Mouse (Mus musculus) heart, adult 2 months (tissue): ENCODE measurements around the gene Hist1h2bb. TPM values are rescaled to one million over a fixed set of nuclear protein-coding genes. Genes with fewer than 3 reads are reported as not detected.
"Not testable (repeated sequence)": the region's sequence is repeated elsewhere in the genome, so short reads cannot be mapped to it uniquely, and the experiment has no call there.

Experiments
- DNase-seq, 2 experiments: peaks; one replicate each; pipeline ENCODE4 v3.0.0; 2021
- H3K27ac ChIP-seq: fragments of 200-600 bp; 2 replicates; pipeline ENCODE4 v1.8.1; 2022
- H3K27me3 ChIP-seq: fragments of 200-500 bp; 2 replicates; pipeline ENCODE4 v1.6.1; 2012; ENCODE audit warnings: mild to moderate bottlenecking, low read length, inconsistent platforms, mixed read lengths; ENCODE audit not compliant: control insufficient read depth, insufficient read depth
- H3K36me3 ChIP-seq: fragments of 200-500 bp; 2 replicates; pipeline ENCODE4 v1.6.1; 2012; ENCODE audit warnings: low read length, inconsistent platforms; ENCODE audit not compliant: control insufficient read depth, insufficient read depth
- H3K4me1 ChIP-seq: fragments of 200-500 bp; 2 replicates; pipeline ENCODE4 v1.6.1; 2011; ENCODE audit warnings: low read length; ENCODE audit not compliant: control insufficient read depth, insufficient read depth
- H3K4me3 ChIP-seq: fragments of 200-600 bp; 2 replicates; pipeline ENCODE4 v1.8.1; 2022
- H3K79me2 ChIP-seq: fragments of 200-500 bp; replicated peaks from 2 replicates; pipeline ENCODE4 v1.6.1; 2012; ENCODE audit warnings: mild to moderate bottlenecking, inconsistent platforms, low read length, moderate library complexity, mixed read lengths; ENCODE audit not compliant: control insufficient read depth, insufficient read depth
- H3K9ac ChIP-seq: fragments of 200-500 bp; 2 replicates; pipeline ENCODE4 v1.6.1; 2012; ENCODE audit warnings: low read depth, mild to moderate bottlenecking, control low read depth, inconsistent platforms, low read length, mixed read lengths
- CTCF ChIP-seq: fragments of 200-600 bp; IDR thresholded peaks from 2 replicates; pipeline ENCODE4 v1.8.1; 2022; ENCODE audit warnings: antibody characterized with exemption, mild to moderate bottlenecking, moderate library complexity
- EP300 ChIP-seq: fragments of 200-500 bp; IDR thresholded peaks from 2 replicates; pipeline ENCODE4 v1.6.1; 2011; ENCODE audit warnings: low read depth, low read length, control low read depth; ENCODE audit not compliant: insufficient read depth
- POLR2A ChIP-seq: fragments of 200-500 bp; IDR thresholded peaks from 2 replicates; pipeline ENCODE4 v1.6.1; 2011; ENCODE audit warnings: mild to moderate bottlenecking, low read depth, low read length, control low read depth; ENCODE audit not compliant: insufficient read depth
- WGBS: fragments of 180-500 bp; shearing (Covaris S2); methylation state at CpG from one replicate; pipeline ENCODE4 v1.1.7; 2018; 5-methylcytosine and 5-hydroxymethylcytosine counted together
- intact Hi-C: fragments of 180-260 bp; cut with DNase I; formaldehyde crosslinking; loops from one replicate; pipeline ENCODE4 v1.15.1; 2025
- polyA plus RNA-seq: library from polyadenylated mRNA; depleted of rRNA; stranded (reverse); fragments of >200 nt; gene quantifications from 2 replicates; pipeline ENCODE4 v1.2.3, GENCODE M21; 2012
- total RNA-seq, 2 experiments: library from RNA; stranded (reverse); gene quantifications; 2 replicates each; pipeline ENCODE4 v1.2.3; 2021

Gene Hist1h2bb
- total and polyA plus RNA-seq, 3 experiments, result 0.47 to 4.9 (median 3.2) TPM

DNA sequence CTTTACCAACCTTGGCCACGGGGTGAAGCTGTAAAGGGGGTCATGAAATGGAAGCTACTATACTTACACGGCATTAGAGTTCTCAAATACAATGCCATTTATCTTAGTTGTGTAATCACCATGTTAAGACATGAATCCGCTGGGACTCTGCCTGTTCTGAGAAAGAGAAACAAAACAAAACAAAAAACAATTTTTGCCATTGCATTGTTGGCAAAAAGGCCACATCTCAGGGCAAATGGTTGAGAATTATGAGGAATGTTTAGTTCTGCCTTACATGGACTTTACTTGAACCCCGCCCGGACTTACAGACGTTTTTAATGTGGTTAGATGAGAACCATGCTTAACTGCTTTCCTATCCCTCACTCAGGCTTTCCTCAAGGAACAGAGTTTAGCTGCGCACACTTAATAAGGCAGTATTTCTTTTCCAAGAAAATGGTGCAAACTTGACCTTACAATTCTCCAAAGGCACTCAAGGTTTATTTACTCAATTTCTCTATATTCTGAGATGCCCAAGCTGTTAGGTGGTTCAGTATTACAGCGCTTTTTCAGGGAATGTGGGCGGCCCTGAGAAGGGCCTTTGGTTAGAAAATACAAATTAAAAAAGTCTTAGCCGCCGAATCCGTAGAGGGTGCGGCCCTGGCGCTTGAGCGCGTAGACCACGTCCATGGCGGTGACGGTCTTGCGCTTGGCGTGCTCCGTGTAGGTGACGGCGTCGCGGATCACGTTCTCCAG lies 13.9 kb downstream of the Hist1h2bb start:
- Histone ChIP-seq H3K27me3 (no peaks in the 10 kb centered on the region), H3K36me3 (peaks cover 2% of the 10 kb centered on the region), H3K4me3 (peak overlapping the region; percentile 56), H3K9ac (peak overlapping the region; percentile 67; the same call in 1 of the 2 replicates), H3K4me1 (peaks cover 1% of the 10 kb centered on the region), H3K27ac (peak overlapping the region; percentile 59), H3K79me2 (no peaks in the 10 kb centered on the region)
- no peak for DNase-seq
- no peak for TF ChIP-seq EP300
- 5% methylated on average over 23 of the region's 27 CpGs for WGBS
- intact Hi-C loops, result loop anchor here (5.0 to 10.0 kb wide), 2 partner anchors 338 to 396 kb away; partner anchors contain the start of genes Abt1 and Zfp322a

DNA sequence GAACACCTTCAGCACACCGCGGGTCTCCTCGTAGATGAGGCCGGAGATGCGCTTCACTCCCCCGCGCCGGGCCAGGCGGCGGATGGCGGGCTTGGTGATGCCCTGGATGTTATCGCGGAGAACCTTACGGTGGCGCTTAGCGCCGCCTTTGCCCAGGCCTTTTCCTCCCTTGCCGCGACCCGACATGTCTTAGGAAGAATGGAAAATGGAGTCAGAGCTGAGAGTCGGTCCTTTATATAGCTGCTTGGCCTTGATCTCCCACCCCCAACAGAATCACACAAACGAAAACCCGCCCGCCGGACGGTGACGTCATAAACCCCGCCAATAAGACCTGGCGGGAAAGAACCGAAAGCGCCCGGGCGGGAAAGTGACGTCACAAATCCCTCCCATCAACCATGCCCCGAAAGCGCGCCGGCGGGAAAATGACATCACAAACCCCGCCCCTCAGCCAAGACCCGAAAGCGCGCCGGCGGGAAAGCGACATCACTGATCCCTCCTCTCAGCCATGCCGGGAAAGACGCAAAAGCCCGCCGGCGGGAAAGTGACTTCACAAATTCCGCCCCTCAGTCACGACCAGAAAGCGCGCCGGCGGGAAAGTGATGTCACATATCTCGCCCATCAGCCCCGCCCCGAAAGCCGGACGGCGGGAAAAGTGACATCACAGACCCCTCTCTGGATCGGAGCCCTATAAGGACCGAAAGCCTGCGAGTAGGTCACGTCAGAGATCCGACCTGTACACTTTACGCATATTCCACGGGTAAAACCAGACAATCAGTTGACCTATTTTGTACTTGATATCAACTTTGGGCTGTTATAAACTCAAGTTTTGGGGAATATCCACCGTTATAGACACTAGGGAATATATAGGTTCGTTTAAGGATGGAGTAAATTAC lies 14.7 kb downstream of the Hist1h2bb start, which contains the start of gene Hist1h4a:
Gene Hist1h4a, minus strand, starts transcription at position 259 of the 893 bp plus-strand sequence.
- Histone ChIP-seq H3K36me3 (peaks cover 2% of the 10 kb centered on the region), H3K27me3 (no peaks in the 10 kb centered on the region), H3K27ac (peak within 1 kb of the TSS; percentile 76), H3K4me1 (peaks cover 1% of the 10 kb centered on the region), H3K79me2 (no peaks in the 10 kb centered on the region), H3K4me3 (peak within 1 kb of the TSS; percentile 56), H3K9ac (peak within 1 kb of the TSS; percentile 68)
- intact Hi-C loops, result loop anchor here (5.0 to 10.0 kb wide), 2 partner anchors 339 to 396 kb away; partner anchors contain the start of genes Abt1 and Zfp322a
- WGBS, result under 1% methylated on average over 62 of the region's 72 CpGs
- DNase-seq, result peak; percentile 96 to 97
- TF ChIP-seq EP300 (0 out of 2 replicates have a peak, but pooled peaks have one; percentile 41), CTCF (no peak), POLR2A (peak; percentile 89)

DNA sequence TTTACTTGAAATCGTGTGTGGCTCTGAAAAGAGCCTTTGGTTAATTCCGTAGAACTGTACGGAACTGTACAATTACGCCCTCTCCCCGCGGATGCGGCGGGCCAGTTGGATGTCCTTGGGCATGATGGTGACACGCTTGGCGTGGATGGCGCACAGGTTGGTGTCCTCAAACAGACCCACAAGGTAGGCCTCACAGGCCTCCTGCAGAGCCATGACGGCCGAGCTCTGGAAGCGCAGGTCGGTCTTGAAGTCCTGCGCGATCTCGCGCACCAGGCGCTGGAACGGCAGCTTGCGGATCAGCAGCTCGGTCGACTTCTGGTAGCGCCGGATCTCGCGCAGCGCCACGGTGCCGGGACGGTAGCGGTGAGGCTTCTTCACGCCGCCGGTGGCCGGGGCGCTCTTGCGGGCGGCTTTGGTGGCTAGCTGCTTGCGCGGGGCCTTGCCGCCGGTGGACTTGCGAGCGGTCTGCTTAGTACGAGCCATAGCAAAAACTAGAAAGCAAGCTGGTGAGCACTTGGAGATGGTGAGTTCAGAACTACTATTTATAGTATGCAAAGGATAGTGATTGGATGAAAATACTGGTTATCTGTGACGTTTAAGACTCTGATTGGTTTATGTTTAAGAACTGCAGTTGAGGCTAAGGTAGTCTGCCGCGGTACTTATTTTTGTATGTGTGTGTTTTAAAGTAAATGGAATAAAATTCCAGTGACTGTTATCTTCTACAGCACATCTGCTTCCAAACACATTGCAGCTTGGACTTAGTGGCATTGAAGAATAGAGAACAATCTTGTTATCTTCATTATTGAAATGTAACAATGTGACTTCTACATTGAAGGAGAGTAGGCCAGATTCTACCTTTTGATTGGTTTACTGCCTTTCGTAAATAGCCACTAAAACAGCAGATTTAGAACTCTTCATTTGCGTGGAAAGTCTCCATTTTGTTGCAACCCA lies 15.6 kb downstream of the Hist1h2bb start, which contains the start of gene Hist1h3a:
Gene Hist1h3a, minus strand, starts transcription at position 516 of the 951 bp plus-strand sequence.
- Histone ChIP-seq H3K4me3 (peak within 1 kb of the TSS; percentile 66), H3K27ac (peak within 1 kb of the TSS; percentile 76), H3K9ac (peak within 1 kb of the TSS; percentile 68)
- not testable (repeated sequence) for H3K4me1 ChIP-seq, H3K27me3 ChIP-seq, H3K79me2 ChIP-seq, H3K36me3 ChIP-seq
- peak; percentile 76 for TF ChIP-seq POLR2A
- intact Hi-C loops, result loop anchor here (5.0 to 10.0 kb wide), 2 partner anchors 340 to 397 kb away; partner anchors contain the start of genes Abt1 and Zfp322a
- 1% methylated on average over 32 of the region's 52 CpGs for WGBS
- peak; percentile 69 to 73 for DNase-seq

DNA sequence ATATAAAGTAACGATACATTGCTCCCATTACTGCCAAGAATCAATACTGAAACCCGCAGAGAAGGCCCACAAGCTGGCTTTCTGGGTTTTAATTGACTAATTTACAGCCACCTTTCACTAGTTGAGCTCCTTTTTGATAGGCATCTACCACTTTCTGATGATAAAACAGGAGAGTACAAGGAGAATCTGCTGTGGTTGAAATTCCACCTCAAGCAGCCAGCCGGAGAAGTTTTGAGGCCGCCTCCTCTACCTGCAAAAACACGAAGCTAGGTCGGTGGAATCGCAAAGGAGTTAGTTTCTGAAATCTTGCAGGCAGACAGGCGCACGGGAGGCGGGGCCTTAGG lies 16.7 kb downstream of the Hist1h2bb start:
- no peak for TF ChIP-seq POLR2A
- TF ChIP-seq EP300, result no peak
- no peak for TF ChIP-seq CTCF
- no peak for DNase-seq
- H3K4me1 ChIP-seq, result no peaks in the 10 kb centered on the region
- intact Hi-C loops, result loop anchor here (5.0 to 10.0 kb wide), 2 partner anchors 341 to 398 kb away; partner anchors contain the start of genes Abt1 and Zfp322a
- H3K4me3 ChIP-seq, result peak overlapping the region; percentile 66
- H3K27ac ChIP-seq, result peak overlapping the region; percentile 30; the same call in 1 of the 2 replicates
- H3K27me3 ChIP-seq, result no peaks in the 10 kb centered on the region
- no peaks in the 10 kb centered on the region for H3K79me2 ChIP-seq
- no peak overlapping the region for H3K9ac ChIP-seq
- H3K36me3 ChIP-seq, result peaks cover 2% of the 10 kb centered on the region
- WGBS, result 4% methylated on average over 10 of the region's 10 CpGs

DNA sequence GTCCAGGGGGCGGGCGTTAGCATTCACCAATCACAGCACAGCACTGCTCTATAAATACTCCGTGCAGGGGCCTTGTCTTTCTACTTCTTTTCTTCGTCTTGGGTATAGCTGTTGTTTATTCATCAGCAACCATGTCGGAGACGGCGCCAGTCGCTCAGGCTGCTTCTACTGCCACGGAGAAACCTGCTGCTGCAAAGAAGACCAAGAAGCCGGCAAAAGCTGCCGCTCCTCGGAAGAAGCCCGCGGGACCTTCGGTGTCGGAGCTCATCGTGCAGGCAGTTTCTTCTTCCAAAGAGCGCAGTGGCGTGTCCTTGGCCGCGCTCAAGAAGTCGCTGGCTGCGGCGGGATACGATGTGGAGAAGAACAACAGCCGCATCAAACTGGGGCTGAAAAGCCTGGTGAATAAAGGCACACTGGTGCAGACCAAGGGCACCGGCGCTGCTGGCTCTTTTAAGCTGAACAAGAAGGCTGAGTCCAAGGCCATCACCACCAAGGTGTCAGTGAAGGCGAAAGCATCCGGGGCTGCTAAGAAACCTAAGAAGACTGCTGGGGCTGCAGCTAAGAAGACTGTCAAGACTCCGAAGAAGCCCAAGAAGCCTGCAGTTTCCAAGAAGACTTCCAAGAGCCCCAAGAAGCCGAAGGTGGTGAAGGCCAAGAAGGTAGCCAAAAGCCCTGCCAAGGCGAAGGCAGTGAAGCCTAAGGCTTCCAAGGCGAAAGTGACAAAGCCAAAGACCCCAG lies 17.2 kb downstream of the Hist1h2bb start, which contains the start of gene Hist1h1a:
Gene Hist1h1a, plus strand, starts transcription at position 81 of the 738 bp plus-strand sequence.
- 6% methylated on average over 34 of the region's 34 CpGs for WGBS
- Histone ChIP-seq H3K4me1 (no peaks in the 10 kb centered on the region), H3K36me3 (peaks cover 2% of the 10 kb centered on the region), H3K27ac (peak within 1 kb of the TSS; percentile 76), H3K79me2 (no peaks in the 10 kb centered on the region), H3K4me3 (peak within 1 kb of the TSS; percentile 66), H3K9ac (peak within 1 kb of the TSS; percentile 76), H3K27me3 (no peaks in the 10 kb centered on the region)
- no peak for TF ChIP-seq CTCF
- peak; percentile 89 for TF ChIP-seq POLR2A
- peak; percentile 80 to 86 for DNase-seq
- intact Hi-C loops, result loop anchor here (5.0 to 10.0 kb wide), 2 partner anchors 341 to 399 kb away; partner anchors contain the start of genes Abt1 and Zfp322a
